Mouse (Mus musculus) megakaryocyte, embryonic 14.5 days (primary cell): ENCODE measurements around the gene Tmem167b.

Experiments
- FLI1 ChIP-seq: IDR thresholded peaks from 2 replicates; pipeline ENCODE4 v1.6.1; 2012; ENCODE audit warnings: low read length, inconsistent platforms, mixed read lengths
- GATA1 ChIP-seq: IDR thresholded peaks from 3 replicates; pipeline ENCODE4 v1.6.1; 2012; ENCODE audit warnings: mixed read lengths, low read length, inconsistent platforms, borderline replicate concordance

DNA sequence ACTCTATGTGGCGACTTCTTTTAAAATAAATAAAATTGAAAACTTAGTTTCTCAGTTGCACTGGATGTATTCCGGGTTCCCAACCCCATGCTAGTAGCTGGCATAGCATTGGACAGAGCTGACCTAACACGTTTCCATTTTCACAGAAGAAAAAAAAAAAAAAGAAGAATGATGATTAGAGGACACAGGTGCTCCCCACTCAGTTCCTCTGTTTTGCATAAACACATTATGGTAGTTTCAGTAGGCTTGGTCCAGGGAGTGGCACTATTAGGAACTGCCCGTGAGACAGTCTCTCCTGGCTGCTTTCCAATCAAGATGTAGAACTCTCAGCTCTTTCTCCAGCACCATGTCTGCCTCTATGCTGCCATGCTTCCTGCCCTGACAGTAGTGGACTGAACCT, 22.3 kb upstream of the Tmem167b start:
- TF ChIP-seq GATA1 = no peak
- TF ChIP-seq FLI1 = no peak
